Mouse (Mus musculus) adrenal gland, postnatal 4 days (tissue): ENCODE measurements around the gene Pcsk6. TPM values are rescaled to one million over a fixed set of nuclear protein-coding genes. Genes with fewer than 3 reads are reported as not detected.

ENCODE experiments used
- DNase-seq, 2 experiments: peaks; one replicate each; pipeline ENCODE4 v3.0.0; 2021 to 2022; ENCODE audit warnings: low spot score in 2 of 2, mixed read lengths in 2 of 2
- total RNA-seq, 2 experiments: library from RNA; stranded (reverse); gene quantifications; 2 replicates each; pipeline ENCODE4 v1.2.3; 2021

Pcsk6 gene
- total RNA-seq, 2 experiments from 2014 or later = 15.9 to 18.9 TPM

GRCm38 (mm10) chr7:65988709-65989108 lies 127.2 kb downstream of the Pcsk6 start:
- no peak for DNase-seq

- DNase-seq = no peak
Observed at GRCm38 (mm10) chr7:65992329-65992728, 130.8 kb downstream of the Pcsk6 start.

DNA sequence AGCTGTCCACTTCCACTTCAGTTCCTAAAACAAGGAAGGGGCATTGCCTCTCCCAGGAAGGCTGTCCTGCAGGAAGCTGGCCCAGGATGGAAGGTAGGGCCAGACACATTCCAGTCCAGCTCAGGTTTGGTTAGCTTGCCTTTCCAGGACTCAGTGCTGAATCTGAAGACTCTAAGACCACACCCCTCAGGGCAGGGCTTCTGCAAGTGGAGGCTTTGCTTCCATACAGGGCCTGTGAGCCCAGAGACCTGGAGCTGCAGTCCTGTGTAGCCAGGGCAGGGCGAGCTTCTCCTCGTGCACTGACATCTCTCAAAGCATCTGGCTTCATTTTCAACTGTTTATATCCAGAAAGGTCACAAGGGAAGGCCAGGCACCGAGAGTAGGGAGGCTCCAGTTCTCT lies 131.9 kb downstream of the Pcsk6 start:
- no peak for DNase-seq

GRCm38 (mm10) chr7:66001035-66001754 lies 139.7 kb downstream of the Pcsk6 start:
- DNase-seq = no peak

DNA sequence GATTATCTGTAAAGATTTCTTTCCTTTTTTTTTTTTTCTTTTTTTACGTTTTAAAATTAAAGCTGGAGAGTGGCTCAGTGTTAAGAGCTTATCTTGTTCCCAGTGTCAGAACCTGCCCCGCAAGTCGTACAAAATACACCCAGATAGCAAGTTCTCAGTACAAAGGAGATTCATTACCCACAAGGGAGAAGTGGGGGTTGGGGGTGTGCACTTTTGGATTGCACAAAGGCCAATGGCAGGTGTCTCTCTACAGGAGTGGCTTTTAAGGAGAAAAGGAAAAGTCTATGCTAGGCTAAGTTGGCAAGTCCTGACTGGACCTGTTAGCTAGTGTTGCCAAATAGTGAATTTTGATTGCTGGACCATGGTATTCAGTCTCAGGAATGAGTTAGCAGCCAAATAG lies 140.3 kb downstream of the Pcsk6 start:
- no peak for DNase-seq

DNA sequence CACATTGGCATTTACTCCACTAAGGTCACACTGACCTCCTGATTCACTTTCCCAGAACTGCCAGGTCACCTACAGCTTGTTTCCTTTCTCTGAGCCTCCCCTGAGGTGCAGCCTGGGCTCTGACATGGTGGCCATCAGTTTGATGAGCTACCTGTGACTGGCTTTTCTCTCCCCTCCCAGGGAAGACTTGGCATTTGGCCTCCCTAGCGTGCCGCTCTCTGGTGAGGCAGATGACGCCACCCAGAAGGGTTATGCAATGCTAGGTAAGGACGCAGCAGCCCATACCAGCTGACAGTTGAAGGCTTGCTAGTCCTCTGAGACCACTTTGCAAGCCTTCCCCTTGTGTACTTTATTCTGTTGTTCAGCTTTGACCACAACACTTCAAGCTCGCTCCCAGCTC lies 141.9 kb downstream of the Pcsk6 start:
- no peak for DNase-seq

- no peak for DNase-seq
Observed at GRCm38 (mm10) chr7:66003865-66004638, 142.5 kb downstream of the Pcsk6 start.

DNA sequence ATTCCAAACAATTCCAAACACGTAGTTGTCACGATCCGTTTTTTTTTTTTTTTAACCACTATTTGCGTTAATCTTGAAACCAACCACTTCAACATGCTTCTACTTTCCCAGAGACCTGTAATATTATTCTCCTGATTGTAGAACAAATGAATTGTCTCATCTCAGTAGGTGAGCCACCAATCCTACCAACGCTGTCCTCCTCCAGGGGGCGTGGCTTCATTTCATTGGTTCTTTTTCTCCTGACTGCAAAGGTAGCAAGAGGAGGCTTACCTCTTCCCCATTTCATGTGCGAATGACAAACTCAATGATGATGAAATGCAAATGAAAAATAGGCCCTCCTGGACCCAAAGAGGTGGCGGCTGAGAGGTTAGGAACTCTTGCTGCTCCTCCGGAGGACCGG lies 143.5 kb downstream of the Pcsk6 start:
- DNase-seq = no peak

DNA sequence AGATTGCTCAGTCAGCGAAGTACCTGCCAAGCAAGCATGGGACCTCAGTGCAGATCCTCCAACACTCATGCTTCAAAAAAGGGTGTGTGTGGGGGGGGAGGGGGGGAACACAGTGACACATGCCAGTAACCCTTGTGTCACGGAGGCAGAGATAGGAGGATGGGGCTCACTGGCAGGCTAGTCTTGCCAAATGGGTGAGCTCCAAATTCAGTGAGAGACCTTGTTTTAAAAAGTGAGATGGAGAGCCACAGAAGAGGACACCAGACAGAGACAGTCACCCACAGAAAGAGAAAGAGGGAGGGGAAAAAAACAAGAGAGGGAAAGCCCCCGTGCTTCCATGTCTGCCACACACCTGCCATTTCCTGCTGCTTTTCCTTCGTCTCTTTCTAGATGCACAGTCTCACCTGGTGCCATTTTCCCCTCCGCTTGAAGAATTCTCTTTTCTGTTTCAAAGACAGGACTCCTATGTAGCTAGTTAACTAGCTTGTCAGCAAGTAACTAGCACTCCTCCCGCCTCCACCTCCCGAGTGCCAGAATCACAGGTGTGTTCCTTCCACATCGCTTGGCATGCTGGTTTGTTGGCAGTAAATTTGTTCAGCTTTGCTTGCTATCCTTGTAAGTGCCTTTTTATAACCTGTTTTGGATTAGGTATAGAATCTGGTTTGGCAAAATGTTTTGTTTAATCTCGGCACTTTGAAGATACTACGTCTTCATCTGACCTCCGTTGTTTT lies 146.8 kb downstream of the Pcsk6 start:
- no peak for DNase-seq

GRCm38 (mm10) chr7:66008892-66009273 lies 147.3 kb downstream of the Pcsk6 start:
- DNase-seq = no peak

- no peak for DNase-seq
Observed at GRCm38 (mm10) chr7:66010518-66010917, 149.0 kb downstream of the Pcsk6 start.

DNA sequence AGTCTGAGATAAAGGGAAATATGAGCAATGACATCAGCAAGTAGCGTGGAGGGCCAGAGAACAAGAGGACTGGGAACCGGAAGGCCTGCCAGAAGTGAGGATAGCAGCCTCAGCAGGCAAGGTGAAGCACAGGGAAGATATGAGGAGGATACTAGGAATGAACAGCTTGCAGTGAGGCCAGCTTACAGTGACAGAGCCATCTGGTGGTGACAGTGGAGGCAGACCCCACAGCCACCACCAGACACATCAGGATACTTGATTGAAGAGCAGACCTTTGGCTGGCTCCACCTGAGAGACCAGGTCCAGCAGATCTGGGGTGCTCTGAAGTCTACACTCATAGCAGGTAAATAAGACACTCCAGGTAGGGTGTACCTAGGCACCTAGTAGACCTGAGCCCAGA lies 166.2 kb downstream of the Pcsk6 start:
- DNase-seq = no peak

DNA sequence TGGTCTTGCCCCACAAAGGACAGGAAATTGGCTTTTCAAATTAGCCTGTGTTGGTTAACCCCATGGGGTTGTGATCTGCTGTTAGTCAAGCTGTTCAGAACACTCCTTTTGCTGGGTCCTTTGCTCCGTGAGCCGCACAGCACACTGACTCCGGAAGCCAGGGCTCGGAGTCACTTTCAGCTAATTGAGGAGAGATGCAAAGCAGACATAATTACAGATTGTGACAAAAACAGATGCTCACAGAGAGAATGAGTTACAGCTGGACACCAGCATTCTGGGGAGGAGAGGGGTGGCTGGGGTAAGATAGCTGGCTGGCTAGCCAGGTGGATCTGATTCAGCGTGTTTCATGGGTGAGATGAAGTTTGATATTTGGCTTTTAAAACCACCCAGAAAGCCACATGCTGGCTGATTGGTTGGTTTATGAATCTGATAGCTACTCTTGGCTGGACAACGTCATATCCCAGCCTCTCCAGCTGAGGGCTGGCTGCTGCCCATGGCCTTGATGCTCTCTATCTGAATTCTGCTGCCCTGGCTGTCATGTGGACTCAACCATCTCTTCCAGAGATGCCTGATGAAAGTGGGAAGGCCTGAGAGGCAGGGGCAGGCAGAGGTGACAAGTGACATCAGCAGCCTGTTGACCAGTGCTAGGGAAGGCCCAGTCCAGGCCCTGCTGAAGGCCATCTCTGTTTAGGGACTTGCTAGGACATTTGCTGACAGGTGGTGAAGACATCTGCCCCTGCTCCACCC lies 167.4 kb downstream of the Pcsk6 start:
- no peak for DNase-seq

- no peak for DNase-seq
Observed at GRCm38 (mm10) chr7:66036809-66037208, 175.3 kb downstream of the Pcsk6 start.

GRCm38 (mm10) chr7:66038261-66038660 lies 176.7 kb downstream of the Pcsk6 start:
- DNase-seq = no peak

GRCm38 (mm10) chr7:66038730-66039129 lies 177.2 kb downstream of the Pcsk6 start:
- no peak for DNase-seq

GRCm38 (mm10) chr7:66040026-66040814 lies 178.7 kb downstream of the Pcsk6 start:
- no peak for DNase-seq

DNA sequence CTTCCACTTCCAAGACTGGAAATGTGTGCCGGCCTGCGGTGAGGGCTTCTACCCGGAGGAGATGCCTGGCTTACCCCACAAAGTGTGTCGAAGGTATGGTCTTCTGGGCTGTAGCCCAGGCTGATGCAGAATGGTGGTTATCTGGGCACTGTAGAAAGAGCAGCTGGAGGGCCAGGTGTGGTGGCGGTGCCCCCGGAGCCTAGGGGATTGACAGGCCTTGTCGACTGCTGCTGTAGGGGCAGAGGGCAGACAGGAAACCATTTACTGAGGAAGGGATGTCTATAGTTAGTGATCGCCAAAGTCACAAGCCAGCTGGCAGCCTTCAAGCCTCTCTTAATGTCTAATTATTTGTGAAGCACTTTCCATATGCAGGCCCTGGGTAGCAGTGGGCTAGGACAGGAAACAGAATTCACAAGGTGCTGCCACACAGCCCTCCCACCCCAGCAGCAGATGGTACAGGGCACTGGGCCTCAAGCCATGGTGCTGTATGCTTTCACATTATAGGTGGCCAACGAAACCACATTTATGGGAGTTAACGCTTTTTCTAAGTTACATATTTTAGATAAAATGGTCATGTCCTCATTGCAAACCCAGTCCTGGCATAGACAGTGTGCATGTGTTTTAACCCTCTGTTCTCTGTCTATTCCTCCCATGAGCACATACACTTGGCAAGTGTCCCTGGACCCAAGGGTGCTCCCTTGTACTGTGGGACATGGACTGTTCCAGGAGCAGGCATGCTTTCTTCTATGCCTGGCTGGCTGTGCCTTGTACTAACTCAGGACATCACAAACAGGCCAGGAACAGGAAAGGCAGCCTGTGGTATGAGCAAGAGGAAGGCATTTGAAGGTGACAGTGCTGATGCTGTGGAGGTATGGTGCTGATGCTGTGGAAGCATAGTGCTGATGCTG lies 182.3 kb downstream of the Pcsk6 start, which contains the start of gene Gm45213:
Gene Gm45213, plus strand, starts transcription at position 51 of the 908 bp plus-strand sequence.
- DNase-seq = no peak

DNA sequence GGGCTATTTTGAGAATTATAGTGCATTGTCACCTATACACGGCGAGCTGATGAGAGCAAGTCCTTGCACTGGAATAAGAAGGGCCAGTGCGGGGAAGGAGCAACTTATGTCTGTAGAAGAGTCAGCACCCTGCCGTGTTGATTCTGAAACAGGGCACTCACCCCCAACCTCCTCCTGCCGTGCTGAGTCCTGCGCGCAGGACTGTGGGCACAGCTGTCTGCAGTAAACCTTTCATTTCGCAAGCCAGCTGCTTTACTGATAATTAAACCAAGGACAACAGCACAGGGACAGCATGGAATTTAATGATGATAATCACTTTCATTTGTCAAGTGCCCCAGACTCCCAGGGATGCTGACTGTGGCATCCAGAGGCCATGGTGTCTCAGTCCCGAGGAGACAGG lies 183.1 kb downstream of the Pcsk6 start:
- no peak for DNase-seq
